Mouse (Mus musculus) embryonic stem cell, embryonic (primary cell): Measurements from ENCODE around the gene Tssk2.

ENCODE experiments used
- CTCF ChIA-PET, 4 experiments: fragments of 300-600 bp in 2 of 4; fragments of 350-600 bp in 2 of 4; sonication (Branson Sonifier 250); formaldehyde crosslinking; loops; one replicate each; lab custom pipeline; 2022; ENCODE audit warnings: inconsistent platforms in 2 of 4; lab: Charles Lee
- POLR2A ChIA-PET, 4 experiments: fragments of 300-600 bp in 2 of 4; fragments of 350-600 bp in 2 of 4; sonication (Branson Sonifier 250); formaldehyde crosslinking; loops; one replicate each; lab custom pipeline; 2022; ENCODE audit warnings: antibody characterized with exemption in 4 of 4, inconsistent platforms in 1 of 4; lab: Charles Lee

Tssk2 gene

GRCm38 (mm10) chr16:17928087-17928580, 29.7 kb downstream of the Tssk2 start, which contains the start of gene Slc25a1:
Gene Slc25a1 (minus strand): TSS chr16:17928219.
- POLR2A ChIA-PET = interaction anchor here in 3 of 4 experiments (0.6 to 11.3 kb wide), 100 partner anchors 9 to 522 kb away, joined by 3 to 180 read pairs (median 5); partner anchors contain the start of genes Dgcr6 (in 3 of the 3), Ess2 (in 3 of the 3), Gm20518 (in 3 of the 3) and Gsc2 (in 3 of the 3)
- CTCF ChIA-PET = interaction anchor here in 3 of 4 experiments (0.6 to 4.1 kb wide), 36 partner anchors 8 to 370 kb away, joined by 3 to 61 read pairs (median 6); partner anchors contain the start of genes Dgcr6 (in 3 of the 3), Ess2 (in 2 of the 3), Gm20518 (in 1 of the 3) and Gsc2 (in 1 of the 3)

- POLR2A ChIA-PET = interaction anchor here in 3 of 4 experiments (0.6 to 11.3 kb wide), 107 partner anchors 7 to 696 kb away, joined by 3 to 180 read pairs (median 5); partner anchors contain the start of genes Dgcr6 (in 3 of the 3), Ess2 (in 3 of the 3), Gm20518 (in 3 of the 3) and Gsc2 (in 3 of the 3)
- CTCF ChIA-PET = interaction anchor here (0.6 to 4.1 kb wide), 36 partner anchors 8 to 690 kb away, joined by 3 to 61 read pairs (median 7); partner anchors contain the start of genes Dgcr6 (in 3 of the 4), Ess2 (in 1 of the 4), Gm20518 (in 1 of the 4) and Gsc2 (in 1 of the 4)
Observed at GRCm38 (mm10) chr16:17928627-17929104, 30.2 kb downstream of the Tssk2 start.

- ChIA-PET CTCF (interaction anchor here (0.6 to 4.1 kb wide), 32 partner anchors 9 to 689 kb away, joined by 3 to 61 read pairs (median 7); partner anchors contain the start of genes Dgcr6 (in 3 of the 4), Ess2 (in 1 of the 4), Gm20518 (in 1 of the 4) and Gsc2 (in 1 of the 4)), POLR2A (interaction anchor here in 3 of 4 experiments (0.6 to 11.3 kb wide), 91 partner anchors 8 to 817 kb away, joined by 3 to 180 read pairs (median 6); partner anchors contain the start of genes Ess2 (in 3 of the 3), Gm20518 (in 3 of the 3), Gsc2 (in 3 of the 3) and Dgcr6 (in 2 of the 3))
Observed at GRCm38 (mm10) chr16:17929211-17929610, 30.8 kb downstream of the Tssk2 start.

- ChIA-PET CTCF (interaction anchor here (0.7 to 4.1 kb wide), 16 partner anchors 9 to 514 kb away, joined by 3 to 61 read pairs (median 11); partner anchors contain the start of genes Dgcr6 (in 1 of the 4) and Gsc2 (in 1 of the 4)), POLR2A (interaction anchor here in 3 of 4 experiments (0.6 to 11.3 kb wide), 58 partner anchors 8 to 818 kb away, joined by 3 to 180 read pairs (median 8); partner anchors contain the start of genes Gm20518 (in 3 of the 3), Gsc2 (in 3 of the 3), Ess2 (in 2 of the 3) and Dgcr2 (in 1 of the 3))
Observed at GRCm38 (mm10) chr16:17929631-17930030, 31.2 kb downstream of the Tssk2 start.

GRCm38 (mm10) chr16:17931906-17932460, 33.5 kb downstream of the Tssk2 start:
- ChIA-PET CTCF (no interaction called here), POLR2A (interaction anchor here in 3 of 4 experiments (0.9 to 11.3 kb wide), 4 partner anchors 10 to 40 kb away, joined by 3 to 180 read pairs (median 47); partner anchors contain the start of genes Ess2 (in 1 of the 3), Gm20518 (in 1 of the 3) and Gsc2 (in 1 of the 3))

GRCm38 (mm10) chr16:17933594-17934444, 35.4 kb downstream of the Tssk2 start:
- POLR2A ChIA-PET = interaction anchor here in 3 of 4 experiments (0.9 to 8.3 kb wide), 9 partner anchors 9 to 42 kb away, joined by 3 to 91 read pairs (median 3); partner anchors contain the start of gene Gm20518 (in 1 of the 3)
- CTCF ChIA-PET = interaction anchor here in 2 of 4 experiments (1.2 kb wide), 2 partner anchors 12 to 19 kb away, joined by 3 read pairs; partner anchors contain the start of gene Gsc2 (in 1 of the 2)

GRCm38 (mm10) chr16:17934445-17934910, 36.0 kb downstream of the Tssk2 start:
- ChIA-PET POLR2A (interaction anchor here in 3 of 4 experiments (1.3 to 8.3 kb wide), 6 partner anchors 9 to 43 kb away, joined by 3 to 91 read pairs (median 6); partner anchors contain the start of gene Gm20518 (in 1 of the 3)), CTCF (interaction anchor here in 3 of 4 experiments (0.6 to 1.2 kb wide), 3 partner anchors 13 to 259 kb away, joined by 3 read pairs; partner anchors contain the start of gene Gsc2 (in 1 of the 3))

GRCm38 (mm10) chr16:17936776-17937175, 38.3 kb downstream of the Tssk2 start:
- POLR2A ChIA-PET = interaction anchor here in 3 of 4 experiments (0.7 to 6.1 kb wide), 11 partner anchors 9 to 153 kb away, joined by 3 to 70 read pairs (median 6); partner anchors contain the start of genes Slc25a1 (in 3 of the 3), Ess2 (in 1 of the 3), Gm20518 (in 1 of the 3) and Gsc2 (in 1 of the 3)
- CTCF ChIA-PET = interaction anchor here in 2 of 4 experiments (0.9 to 5.1 kb wide), 5 partner anchors 8 to 111 kb away, joined by 3 to 61 read pairs (median 7); partner anchors contain the start of gene Slc25a1 (in 1 of the 2)

- CTCF ChIA-PET = interaction anchor here (0.6 to 5.1 kb wide), 30 partner anchors 9 to 665 kb away, joined by 3 to 61 read pairs (median 4); partner anchors contain the start of genes Gsc2 (in 3 of the 4), Slc25a1 (in 3 of the 4), Dgcr6 (in 1 of the 4) and Ess2 (in 1 of the 4)
- POLR2A ChIA-PET = interaction anchor here (1.0 to 6.1 kb wide), 12 partner anchors 10 to 47 kb away, joined by 3 to 70 read pairs (median 7); partner anchors contain the start of genes Slc25a1 (in 3 of the 4), Gm20518 (in 2 of the 4), Ess2 (in 1 of the 4) and Gsc2 (in 1 of the 4)
Observed at GRCm38 (mm10) chr16:17938187-17938586, 39.8 kb downstream of the Tssk2 start.

GRCm38 (mm10) chr16:17938821-17939220, 40.4 kb downstream of the Tssk2 start:
- ChIA-PET POLR2A (interaction anchor here (0.7 to 6.1 kb wide), 12 partner anchors 11 to 48 kb away, joined by 4 to 70 read pairs (median 7); partner anchors contain the start of genes Slc25a1 (in 3 of the 4), Ess2 (in 1 of the 4), Gm20518 (in 1 of the 4) and Gsc2 (in 1 of the 4)), CTCF (interaction anchor here (0.6 to 5.1 kb wide), 33 partner anchors 10 to 664 kb away, joined by 3 to 61 read pairs (median 4); partner anchors contain the start of genes Gsc2 (in 4 of the 4), Slc25a1 (in 3 of the 4), Dgcr6 (in 1 of the 4) and Ess2 (in 1 of the 4))

GRCm38 (mm10) chr16:17939255-17939751, 40.9 kb downstream of the Tssk2 start:
- ChIA-PET POLR2A (interaction anchor here (0.7 to 6.1 kb wide), 12 partner anchors 11 to 48 kb away, joined by 4 to 70 read pairs (median 7); partner anchors contain the start of genes Slc25a1 (in 3 of the 4), Ess2 (in 1 of the 4), Gm20518 (in 1 of the 4) and Gsc2 (in 1 of the 4)), CTCF (interaction anchor here (0.7 to 5.1 kb wide), 31 partner anchors 10 to 272 kb away, joined by 3 to 61 read pairs (median 4); partner anchors contain the start of genes Gsc2 (in 4 of the 4), Slc25a1 (in 3 of the 4), Dgcr6 (in 1 of the 4) and Ess2 (in 1 of the 4))

- ChIA-PET POLR2A (interaction anchor here in 3 of 4 experiments (0.6 to 5.4 kb wide), 12 partner anchors 13 to 119 kb away, joined by 3 to 91 read pairs (median 4); partner anchors contain the start of genes Gm20518 (in 2 of the 3) and Slc25a1 (in 2 of the 3)), CTCF (interaction anchor here in 2 of 4 experiments (0.7 to 0.8 kb wide), 2 partner anchors 16 to 194 kb away, joined by 3 read pairs; partner anchors contain the start of gene Slc25a1 (in 1 of the 2))
Observed at GRCm38 (mm10) chr16:17943466-17943865, 45.0 kb downstream of the Tssk2 start.

- ChIA-PET CTCF (interaction anchor here in 1 of 4 experiments (1.3 to 1.7 kb wide), 2 partner anchors 17 to 103 kb away, joined by 4 to 8 read pairs; partner anchors contain the start of gene Slc25a1), POLR2A (interaction anchor here in 3 of 4 experiments (0.6 to 5.4 kb wide), 21 partner anchors 9 to 261 kb away, joined by 3 to 91 read pairs (median 4); partner anchors contain the start of genes Slc25a1 (in 2 of the 3) and Gsc2 (in 1 of the 3))
Observed at GRCm38 (mm10) chr16:17945081-17945831, 46.8 kb downstream of the Tssk2 start.

- POLR2A ChIA-PET = interaction anchor here in 2 of 4 experiments (0.6 to 1.9 kb wide), 12 partner anchors 8 to 62 kb away, joined by 3 to 10 read pairs (median 4); partner anchors contain the start of genes Slc25a1 (in 2 of the 2) and Gm20518 (in 1 of the 2)
- CTCF ChIA-PET = interaction anchor here in 3 of 4 experiments (0.6 to 2.6 kb wide), 5 partner anchors 11 to 103 kb away, joined by 3 to 6 read pairs (median 4); partner anchors contain the start of gene Dgcr6 (in 1 of the 3)
Observed at GRCm38 (mm10) chr16:17949421-17949877, 51.0 kb downstream of the Tssk2 start.
